Mouse (Mus musculus): ENCODE data around the gene Mrgprx2. TPM values are rescaled to one million over a fixed set of nuclear protein-coding genes. Genes with fewer than 3 reads are reported as not detected.
"Not testable (repeated sequence)": the region's sequence is repeated elsewhere in the genome, so short reads cannot be mapped to it uniquely, and the experiment has no call there.

Gene Mrgprx2
- total RNA-seq (2021), result under 1 TPM; 0.05 to 0.10 TPM
- long read RNA-seq, experiment 1, result 0 reads
- long read RNA-seq, experiment 2, result 0 reads

DNA sequence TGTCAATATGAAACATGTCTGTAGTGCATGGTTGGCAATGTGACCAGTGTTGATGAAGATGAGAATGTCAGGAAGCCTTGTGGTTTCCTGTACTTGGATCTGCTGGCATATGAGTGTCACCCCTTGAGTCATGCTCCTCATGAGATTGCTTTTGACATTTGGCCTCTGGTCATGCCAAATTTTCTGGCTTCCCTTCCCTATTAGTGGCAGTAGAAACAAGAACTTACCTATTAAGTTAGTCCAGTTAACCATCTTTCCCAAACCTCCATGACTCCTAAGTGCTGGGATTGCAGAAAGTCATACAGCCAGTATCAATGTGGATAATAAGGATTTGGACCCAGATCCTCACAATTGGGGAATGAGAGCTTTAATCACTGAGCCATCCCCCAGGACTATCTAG, at the start of gene Mrgprx2:
Gene Mrgprx2, minus strand, starts transcription at position 101 of the 400 bp plus-strand sequence.
- intact Hi-C loops (cut with DNase I), result no loop called here
- no peak for DNase-seq

DNA sequence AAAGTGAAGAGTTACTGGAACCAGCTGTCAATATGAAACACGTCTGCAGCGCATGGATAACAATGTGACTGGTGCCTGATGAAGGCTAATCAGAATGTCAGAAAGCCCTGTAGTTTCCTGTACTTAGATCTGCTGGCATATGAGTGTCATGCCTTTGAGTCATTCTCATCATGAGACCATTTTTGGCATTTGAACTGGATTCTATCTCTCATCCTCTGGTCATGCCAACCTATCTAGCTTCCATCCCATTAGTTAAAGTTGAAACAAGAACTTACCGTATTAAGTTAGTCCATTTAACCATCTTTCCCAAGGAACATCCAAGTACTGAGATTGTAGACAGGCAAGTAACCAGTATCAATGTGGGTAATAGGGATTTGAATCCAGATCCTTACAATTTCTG, 42.9 kb downstream of the Mrgprx2 start, which contains the start of gene Mrgprb1:
Gene Mrgprb1, minus strand, starts transcription at position 101 of the 400 bp plus-strand sequence.
- intact Hi-C loops (cut with DNase I), result no loop called here
- no peak for DNase-seq

DNA sequence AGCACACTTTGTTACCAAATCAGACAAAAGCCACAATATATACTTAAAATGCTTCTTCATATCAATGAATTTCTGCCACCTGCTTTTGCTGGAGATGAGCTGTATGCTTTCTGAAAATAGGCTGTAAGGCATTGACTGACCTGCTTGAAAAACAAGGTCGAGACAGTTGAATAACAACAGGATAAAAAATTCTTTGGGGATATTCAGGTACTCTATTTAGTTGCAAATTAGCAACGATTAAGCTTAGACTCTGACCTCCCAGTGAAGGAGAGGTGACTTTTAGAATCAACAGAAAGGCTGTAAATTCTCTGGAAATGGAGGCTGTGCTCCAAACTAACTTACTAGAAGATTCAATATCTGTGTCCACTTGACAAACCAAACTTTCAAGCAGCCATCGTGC, 62.5 kb downstream of the Mrgprx2 start:
- intact Hi-C loops (cut with DNase I), result no loop called here

DNA sequence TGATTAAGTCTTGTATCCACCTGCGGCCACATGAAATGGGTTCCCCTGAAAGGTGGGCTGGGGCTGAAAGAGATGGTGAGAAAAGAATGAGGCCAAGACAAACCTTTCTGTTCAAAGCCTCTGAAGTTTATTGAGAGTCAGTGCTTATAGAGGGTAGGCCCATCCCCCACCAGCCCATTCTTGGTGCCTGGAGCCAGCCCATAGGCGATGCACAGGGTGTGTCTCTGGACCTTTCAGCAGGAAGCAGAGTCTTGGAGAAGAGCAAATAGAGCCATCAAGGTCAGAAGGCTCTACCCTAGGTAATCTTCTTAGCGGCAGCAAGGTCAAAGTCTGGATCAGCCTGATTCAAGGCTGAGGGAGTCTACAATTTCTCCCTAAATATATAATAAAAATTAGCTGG, 63.2 kb downstream of the Mrgprx2 start:
- intact Hi-C loops (cut with DNase I); DNase-seq: not testable (repeated sequence)

More for the DNA sequence above, 62.5 kb downstream of the Mrgprx2 start:
- no peak for DNase-seq

Other genes starting within 250 kb of the Mrgprx2 start
- gene Mrgprb8, start 110.8 kb downstream of the Mrgprx2 start, total RNA-seq (2021), result not detected
- under 1 TPM; 0.31 to 0.37 TPM for gene Mrgprb1, start 43.0 kb downstream of the Mrgprx2 start, total RNA-seq (2021)
- under 1 TPM in 1 of 2 experiments, not detected in 1; 0.13 TPM for gene Mrgprb2, start 58.8 kb upstream of the Mrgprx2 start, total RNA-seq (2021)
- gene Mrgprb3, start 144.5 kb upstream of the Mrgprx2 start, total RNA-seq (2021), result not detected

Data from gastrocnemius, postnatal 36 days (tissue).